Mouse (Mus musculus): ENCODE measurements at regions not wholly inside any gene's neighbourhood (a gene's known extent, or its start where the extent isn't known, plus 50 kb on each side); places are given as distances from the start of the nearest gene placed in this dataset.
"Not testable (repeated sequence)": the region's sequence is repeated elsewhere in the genome, so short reads cannot be mapped to it uniquely, and the experiment has no call there.

GRCm38 (mm10) chr2:100918122-100918521 is 706.4 kb upstream of the Rag2 start:
- DNase-seq (ENCODE audit: low spot score in 2 of 2), result no peak

GRCm38 (mm10) chr2:100919537-100920212 is 704.8 kb upstream of the Rag2 start:
- DNase-seq (ENCODE audit: low spot score in 2 of 2), result no peak

- not testable (repeated sequence) for DNase-seq (ENCODE audit: low spot score in 2 of 2)
Observed at GRCm38 (mm10) chr2:100948632-100949031, 675.9 kb upstream of the Rag2 start.

- DNase-seq (ENCODE audit: low spot score in 2 of 2), result no peak
Observed at GRCm38 (mm10) chr2:100959412-100959811, 665.1 kb upstream of the Rag2 start.

GRCm38 (mm10) chr2:100964584-100964983 is 659.9 kb upstream of the Rag2 start:
- no peak for DNase-seq (ENCODE audit: low spot score in 2 of 2)

- DNase-seq (ENCODE audit: low spot score in 2 of 2), result no peak
Observed at GRCm38 (mm10) chr2:100977202-100977601, 647.3 kb upstream of the Rag2 start.

GRCm38 (mm10) chr2:100982362-100982761 is 642.2 kb upstream of the Rag2 start:
- DNase-seq (ENCODE audit: low spot score in 2 of 2), result no peak

- no peak for DNase-seq (ENCODE audit: low spot score in 2 of 2)
Observed at GRCm38 (mm10) chr2:101015353-101015752, 609.2 kb upstream of the Rag2 start.

- DNase-seq (ENCODE audit: low spot score in 2 of 2), result no peak
Observed at GRCm38 (mm10) chr2:101019384-101019783, 605.1 kb upstream of the Rag2 start.

- DNase-seq (ENCODE audit: low spot score in 2 of 2), result peak; percentile 34 to 59
Observed at GRCm38 (mm10) chr2:101021515-101021914, 603.0 kb upstream of the Rag2 start.

GRCm38 (mm10) chr2:101043050-101043449 is 581.5 kb upstream of the Rag2 start:
- no peak for DNase-seq (ENCODE audit: low spot score in 2 of 2)

GRCm38 (mm10) chr2:101062939-101063338 is 561.6 kb upstream of the Rag2 start:
- no peak for DNase-seq (ENCODE audit: low spot score in 2 of 2)

GRCm38 (mm10) chr2:101074990-101075389 is 549.5 kb upstream of the Rag2 start:
- no peak for DNase-seq (ENCODE audit: low spot score in 2 of 2)

- no peak for DNase-seq (ENCODE audit: low spot score in 2 of 2)
Observed at GRCm38 (mm10) chr2:101080231-101080630, 544.3 kb upstream of the Rag2 start.

- DNase-seq (ENCODE audit: low spot score in 2 of 2), result no peak
Observed at GRCm38 (mm10) chr2:101083813-101084212, 540.7 kb upstream of the Rag2 start.

- no peak for DNase-seq (ENCODE audit: low spot score in 2 of 2)
Observed at GRCm38 (mm10) chr2:101084648-101085047, 539.9 kb upstream of the Rag2 start.

GRCm38 (mm10) chr2:101107183-101107872 is 517.2 kb upstream of the Rag2 start:
- peak in 1 of 2 experiments; percentile 6 for DNase-seq (ENCODE audit: low spot score in 2 of 2)

GRCm38 (mm10) chr2:101136867-101137266 is 487.7 kb upstream of the Rag2 start:
- no peak for DNase-seq (ENCODE audit: low spot score in 2 of 2)

- no peak for DNase-seq (ENCODE audit: low spot score in 2 of 2)
Observed at GRCm38 (mm10) chr2:101139931-101140330, 484.6 kb upstream of the Rag2 start.

- DNase-seq (ENCODE audit: low spot score in 2 of 2), result no peak
Observed at GRCm38 (mm10) chr2:101156755-101157271, 467.7 kb upstream of the Rag2 start.

GRCm38 (mm10) chr2:101159276-101159675 is 465.2 kb upstream of the Rag2 start:
- DNase-seq (ENCODE audit: low spot score in 2 of 2), result peak; percentile 39 to 76

- DNase-seq (ENCODE audit: low spot score in 2 of 2), result no peak
Observed at GRCm38 (mm10) chr2:101165942-101166341, 458.6 kb upstream of the Rag2 start.

- peak; percentile 40 to 65 for DNase-seq (ENCODE audit: low spot score in 2 of 2)
Observed at GRCm38 (mm10) chr2:101172806-101173205, 451.7 kb upstream of the Rag2 start.
